Mouse (Mus musculus): Measurements from ENCODE around the gene Wdr64.

Gene Wdr64

DNA sequence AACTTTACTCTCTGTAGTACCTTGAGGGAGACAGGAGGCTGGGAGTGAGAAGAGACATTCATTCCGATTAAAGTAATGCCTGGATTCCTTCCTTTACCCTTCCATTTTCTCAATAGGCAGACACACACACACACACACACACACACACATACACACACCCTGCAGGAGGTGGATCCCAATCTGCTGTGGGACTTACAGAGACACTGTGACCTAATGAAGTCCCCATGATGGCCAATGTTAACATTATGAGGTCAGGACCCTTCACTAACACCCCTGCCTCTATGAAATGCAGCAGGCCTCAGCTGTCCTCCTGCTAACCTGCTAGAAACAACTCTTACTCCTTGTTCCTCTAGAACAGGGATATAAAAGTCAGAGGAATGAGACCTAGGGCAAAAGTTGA, at the start of gene Wdr64:
Wdr64 (plus strand) TSS at position 301 of the 400 bp plus-strand sequence.
- no peak for DNase-seq (ENCODE audit: low spot score in 2 of 2)

DNA sequence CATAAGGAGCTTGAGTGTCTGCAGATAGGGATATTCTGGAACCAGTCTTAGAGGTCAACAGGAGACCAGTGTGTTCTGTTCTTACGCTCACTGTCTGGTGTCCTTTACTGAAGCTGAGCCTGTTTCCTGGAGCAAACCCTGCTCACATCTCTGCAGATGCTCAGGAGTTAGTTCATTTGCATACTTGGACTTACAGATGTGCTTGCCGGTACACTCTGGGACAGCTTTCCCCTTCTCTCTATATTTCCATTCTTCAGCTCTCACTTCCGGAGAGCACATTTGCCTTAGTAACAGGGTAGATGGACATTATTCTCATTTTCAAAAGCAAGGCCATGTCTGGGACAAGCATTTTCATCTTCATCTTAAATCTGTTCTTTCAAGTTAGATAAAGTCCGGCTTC, 49.8 kb upstream of the Wdr64 start:
- DNase-seq (ENCODE audit: low spot score in 2 of 2), result no peak

DNA sequence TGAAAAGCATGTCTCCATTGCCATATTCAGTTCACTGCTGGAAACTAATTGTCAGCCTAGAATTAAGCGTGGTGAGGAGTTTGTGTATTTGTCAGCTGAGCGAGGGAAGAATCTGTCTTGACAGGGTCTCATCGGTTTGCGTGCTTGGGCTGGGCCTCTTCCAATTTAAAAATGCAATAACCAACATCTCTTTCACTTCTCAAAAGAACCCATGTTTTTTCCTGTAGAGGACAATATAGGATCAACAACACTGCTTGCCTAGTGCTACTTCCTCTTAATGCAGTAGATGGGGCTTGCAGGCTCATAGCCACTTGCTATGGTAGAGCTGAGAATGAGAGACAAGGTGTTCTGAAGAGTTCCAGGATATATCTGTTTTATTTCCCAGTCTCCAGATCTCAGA, 38.5 kb upstream of the Wdr64 start:
- no peak for DNase-seq (ENCODE audit: low spot score in 2 of 2)

DNA sequence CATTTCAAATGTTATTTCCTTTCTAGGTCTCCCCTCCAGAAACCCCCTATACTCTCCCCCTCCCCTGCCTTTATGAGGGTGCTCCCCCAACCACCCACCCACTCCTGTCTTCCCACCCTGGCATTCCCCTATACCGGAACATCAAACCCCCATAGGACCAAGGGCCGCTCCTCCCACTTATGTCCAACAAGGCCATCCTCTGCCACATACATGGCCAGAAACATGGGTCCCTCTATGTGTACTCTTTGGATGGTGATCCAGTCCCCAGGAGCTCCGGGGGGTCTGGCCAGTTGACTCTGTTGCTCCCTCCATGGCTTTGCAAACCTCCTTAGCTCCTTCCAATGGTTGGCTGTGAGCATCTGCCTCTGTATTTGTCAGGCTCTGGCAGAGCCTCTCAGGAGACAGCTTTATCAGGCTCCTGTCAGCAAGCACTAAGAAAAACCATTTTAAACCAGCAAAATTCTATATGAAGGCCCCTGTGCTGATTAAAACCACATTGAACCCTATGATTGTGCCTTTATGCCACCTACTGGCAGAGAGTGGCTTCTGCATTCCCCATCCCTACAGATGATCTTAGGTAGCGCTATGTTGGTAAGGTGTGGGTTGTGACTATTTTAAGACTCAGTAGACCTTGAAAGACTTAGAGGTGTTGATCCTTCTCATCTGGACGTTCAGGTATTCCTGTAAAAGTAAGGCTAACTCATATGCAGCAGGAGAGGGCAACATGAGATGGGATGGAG, 29.6 kb upstream of the Wdr64 start:
- peak in 1 of 2 experiments; percentile 49 for DNase-seq (ENCODE audit: low spot score in 2 of 2)

DNA sequence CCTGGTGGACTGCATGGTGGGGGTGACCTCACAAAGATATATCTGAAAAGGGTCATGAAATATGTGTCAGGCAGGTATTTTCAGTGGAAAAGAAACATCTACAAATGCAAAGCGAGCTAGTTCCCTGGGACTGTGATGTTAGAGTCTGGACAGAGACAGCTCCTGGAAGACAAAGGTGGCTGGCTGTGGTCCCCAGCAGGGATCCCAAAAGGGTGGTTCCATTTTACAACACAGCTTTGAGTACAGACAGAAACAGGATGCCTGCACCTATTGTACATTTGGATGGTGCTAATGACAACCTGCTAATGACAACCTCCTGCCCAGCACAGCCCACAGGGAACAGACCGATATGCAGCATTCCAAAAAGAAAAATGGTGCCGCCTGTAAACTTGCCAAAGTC, 28.9 kb upstream of the Wdr64 start:
- DNase-seq (ENCODE audit: low spot score in 2 of 2), result no peak

DNA sequence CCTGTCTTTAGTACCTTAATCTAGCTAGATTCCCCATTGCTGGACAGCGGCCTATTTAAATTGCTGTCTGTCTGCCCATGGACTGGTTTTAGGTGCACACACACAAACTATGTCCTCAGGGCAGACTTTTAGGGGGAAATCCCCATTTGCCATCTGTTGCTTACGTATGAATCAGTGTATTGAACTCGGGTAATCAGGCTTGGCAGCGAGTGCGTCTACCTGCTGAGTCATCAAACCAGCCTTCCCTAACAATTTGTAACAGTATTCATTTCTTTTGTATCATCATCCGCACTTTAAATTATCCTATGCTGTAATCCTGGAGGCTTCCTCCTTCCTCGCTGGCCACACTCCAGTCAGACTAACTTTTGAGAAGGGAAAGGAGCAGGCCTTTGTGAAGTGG, 28.4 kb upstream of the Wdr64 start:
- no peak for DNase-seq (ENCODE audit: low spot score in 2 of 2)

DNA sequence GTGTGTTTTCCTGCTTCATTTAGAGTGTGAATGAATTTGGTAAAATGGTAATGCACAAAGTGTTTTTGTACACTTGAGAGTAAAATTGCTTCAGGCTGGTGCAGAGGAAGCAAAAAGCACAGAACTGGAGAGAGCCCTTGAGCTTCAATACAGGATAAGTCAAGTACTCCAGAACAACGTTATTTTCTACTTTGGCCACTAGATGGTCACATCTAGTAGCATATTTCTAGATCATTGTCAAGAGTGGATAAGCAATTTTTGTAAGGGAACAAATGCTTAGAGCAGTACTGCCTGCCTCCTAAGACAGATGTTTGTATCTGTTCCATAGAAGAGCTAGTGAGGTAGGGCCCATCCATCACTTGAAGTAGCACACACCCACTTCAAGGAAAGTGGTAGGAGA, 26.8 kb upstream of the Wdr64 start:
- no peak for DNase-seq (ENCODE audit: low spot score in 2 of 2)

DNA sequence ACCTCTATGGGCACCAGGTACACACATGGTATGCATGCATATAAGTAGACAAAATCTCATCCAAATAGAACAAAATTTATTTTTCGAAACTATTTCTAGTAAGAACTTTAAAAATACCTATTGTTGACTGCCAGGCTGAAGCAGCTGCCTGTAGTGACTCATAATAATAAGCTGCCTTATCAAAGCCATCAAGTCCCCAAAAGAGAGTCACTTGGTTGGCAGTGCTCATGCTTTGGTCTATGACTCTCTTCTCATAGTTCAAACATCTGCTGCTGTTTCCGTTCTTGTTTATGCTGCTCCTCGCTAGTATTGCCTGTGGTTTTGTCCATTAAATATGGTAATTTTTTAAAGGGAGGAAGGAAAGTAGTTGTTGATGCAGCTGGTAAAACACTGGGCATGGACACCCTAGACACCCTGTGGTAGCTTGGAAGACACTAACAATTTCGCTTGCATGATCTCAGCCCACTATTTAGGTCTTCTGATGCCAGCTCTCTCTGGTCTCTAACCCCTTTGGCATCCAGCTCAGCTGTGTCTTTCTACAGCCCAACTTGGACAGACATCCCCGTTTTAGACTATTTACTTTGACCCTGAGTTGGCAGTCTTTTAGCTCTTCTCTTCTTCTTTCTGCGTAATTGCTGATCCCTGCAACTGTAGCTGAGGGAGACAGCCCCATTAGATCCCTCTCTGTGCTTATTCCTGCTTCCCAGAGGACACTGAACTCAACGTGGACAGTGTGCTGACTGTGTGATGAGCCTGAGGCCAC, 24.6 kb upstream of the Wdr64 start:
- no peak for DNase-seq (ENCODE audit: low spot score in 2 of 2)

DNA sequence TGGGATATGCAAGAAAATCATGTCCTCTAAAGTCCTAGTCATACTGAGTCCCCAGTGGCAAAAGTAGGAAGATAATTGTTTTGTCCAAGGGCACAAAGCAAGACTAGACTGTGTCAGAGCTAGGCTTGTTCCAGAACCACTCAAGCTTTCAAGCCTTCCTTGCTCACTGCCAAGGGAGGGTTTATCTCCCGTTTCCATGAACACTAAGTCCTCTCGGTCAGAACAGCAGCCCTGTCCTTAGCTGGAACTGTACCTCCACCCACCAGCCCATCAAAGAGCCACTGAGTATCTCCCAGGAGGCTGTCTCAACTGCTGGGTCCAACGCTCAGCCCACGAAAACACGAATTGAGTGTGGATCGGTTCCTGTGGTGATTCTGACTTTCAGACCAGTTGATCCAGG, 23.3 kb upstream of the Wdr64 start:
- no peak for DNase-seq (ENCODE audit: low spot score in 2 of 2)

DNA sequence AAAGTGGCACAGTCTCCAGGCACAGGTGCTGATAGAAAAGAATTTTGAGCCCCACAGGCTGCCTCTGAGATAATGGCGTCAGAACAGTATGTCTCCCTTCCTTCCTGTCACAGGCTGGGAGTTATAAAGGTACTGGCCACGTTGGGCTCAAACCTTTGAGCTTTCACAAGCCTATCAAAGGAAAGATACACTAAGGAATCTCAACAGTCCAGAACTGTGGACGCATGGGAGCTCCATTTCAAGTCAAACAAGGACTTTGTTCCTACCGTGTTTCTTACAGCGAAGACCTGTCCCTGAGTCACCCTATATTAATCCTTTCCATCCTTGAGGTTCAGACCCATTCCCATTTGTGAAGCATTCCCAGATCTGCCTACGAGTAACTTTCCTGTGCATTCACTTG, 20.9 kb upstream of the Wdr64 start:
- DNase-seq (ENCODE audit: low spot score in 2 of 2), result no peak

DNA sequence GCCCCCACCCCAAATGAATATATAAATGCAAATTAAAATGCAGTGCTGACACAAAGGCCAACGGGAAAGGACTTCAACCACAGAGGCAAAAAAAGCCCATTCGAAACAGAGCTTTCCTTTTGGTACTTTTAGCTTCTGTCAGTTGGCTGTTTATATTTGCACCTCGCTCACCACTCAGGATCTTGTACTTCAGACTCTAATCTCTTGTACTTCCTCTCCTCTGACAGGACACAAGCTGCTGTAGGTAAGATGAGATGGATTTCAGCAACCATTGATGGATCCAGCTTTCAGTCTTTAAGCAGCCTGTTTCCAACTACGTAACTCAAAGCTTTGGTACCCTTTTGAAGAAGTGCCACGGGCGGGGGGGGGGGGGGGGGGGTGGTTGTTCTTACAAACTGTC, 17.4 kb upstream of the Wdr64 start:
- DNase-seq (ENCODE audit: low spot score in 2 of 2), result no peak

DNA sequence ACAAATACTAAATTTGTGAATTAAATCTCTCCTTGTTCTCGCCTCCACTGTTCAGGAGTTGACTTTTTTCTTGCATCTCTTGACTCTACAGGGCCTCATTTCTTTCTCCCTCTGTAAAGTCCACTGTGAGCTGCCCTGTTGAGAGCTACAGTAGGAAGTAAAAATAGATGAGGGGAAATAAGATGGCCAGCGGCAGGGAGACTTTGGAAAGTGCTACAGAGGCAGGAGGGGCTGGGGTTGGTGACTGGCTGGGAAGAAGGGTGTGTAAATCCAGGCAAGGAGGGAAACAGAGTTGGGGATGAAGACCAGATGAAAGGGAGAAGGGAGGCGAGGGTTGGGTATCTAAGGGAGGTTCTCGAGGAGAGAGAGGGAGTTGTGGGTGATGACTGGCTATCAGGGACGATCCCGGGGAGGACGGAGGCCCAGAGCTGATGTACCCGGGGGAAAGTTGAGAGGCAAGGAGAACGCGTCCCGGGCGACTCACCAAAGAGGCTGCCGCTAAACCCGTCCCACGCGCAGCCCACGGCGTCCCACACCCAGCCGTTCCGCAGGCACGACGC, 6.6 kb upstream of the Wdr64 start:
- no peak for DNase-seq (ENCODE audit: low spot score in 2 of 2)

DNA sequence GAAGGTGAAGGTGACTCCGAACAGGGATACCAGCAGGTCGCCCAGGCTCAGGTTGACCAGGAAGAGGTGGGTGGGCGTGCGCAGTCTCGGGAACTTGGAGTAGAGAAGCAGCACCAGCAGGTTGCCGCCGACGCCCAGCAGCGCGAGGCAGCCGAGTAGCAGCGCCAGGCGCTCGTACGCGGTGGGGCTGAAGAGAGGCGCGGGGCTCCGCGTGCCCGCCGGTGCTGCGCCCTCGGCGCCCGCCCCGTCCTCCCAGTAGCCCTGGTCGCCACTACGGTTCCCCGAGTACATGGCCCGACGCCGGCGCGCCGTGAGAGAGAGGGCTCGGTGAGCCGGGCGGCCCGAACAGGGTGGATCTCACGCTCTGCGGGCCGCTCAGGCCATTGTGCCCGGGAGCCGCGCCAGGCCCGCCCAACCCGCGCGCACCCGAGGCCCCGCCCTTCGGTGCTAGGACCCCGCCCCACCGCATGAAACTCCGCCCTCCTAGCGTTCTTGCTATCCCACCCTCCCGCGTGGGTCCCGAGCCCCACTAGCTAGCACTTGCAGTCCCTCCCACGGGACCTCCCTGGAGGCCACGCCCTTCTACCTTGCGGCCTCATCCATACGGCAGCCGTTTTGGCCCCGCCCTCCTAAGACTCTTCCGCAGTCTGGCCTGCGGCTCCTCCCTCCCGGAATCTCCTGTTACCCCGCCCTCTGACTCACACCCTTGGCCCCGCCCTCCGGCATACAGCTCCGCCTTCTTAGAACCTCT, 6.0 kb upstream of the Wdr64 start, which contains the start of the genes Opn3 and Chml:
Opn3 (minus strand) TSS at position 531 of the 751 bp plus-strand sequence.
Chml (minus strand) TSS at position 656 of the 751 bp plus-strand sequence.
- peak; percentile 95 to 96 for DNase-seq (ENCODE audit: low spot score in 2 of 2)

DNA sequence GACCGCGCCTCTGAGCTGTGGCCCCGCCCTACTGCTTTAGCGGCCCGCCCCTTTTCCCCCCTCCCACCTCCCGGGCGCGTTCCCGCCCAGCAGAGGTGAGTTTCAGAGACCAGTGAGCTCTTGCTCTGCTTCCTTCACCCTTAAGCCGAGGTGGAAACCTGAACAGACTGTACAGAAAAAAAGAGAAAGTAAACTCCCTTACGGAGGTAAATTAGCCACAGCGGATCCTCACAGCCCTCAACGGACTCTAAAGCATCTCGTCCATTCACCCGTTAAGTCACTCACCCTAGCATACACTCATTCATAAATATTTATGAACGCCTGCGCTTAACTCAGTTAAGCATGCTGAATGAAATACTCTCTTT, 5.4 kb upstream of the Wdr64 start:
- no peak for DNase-seq (ENCODE audit: low spot score in 2 of 2)

DNA sequence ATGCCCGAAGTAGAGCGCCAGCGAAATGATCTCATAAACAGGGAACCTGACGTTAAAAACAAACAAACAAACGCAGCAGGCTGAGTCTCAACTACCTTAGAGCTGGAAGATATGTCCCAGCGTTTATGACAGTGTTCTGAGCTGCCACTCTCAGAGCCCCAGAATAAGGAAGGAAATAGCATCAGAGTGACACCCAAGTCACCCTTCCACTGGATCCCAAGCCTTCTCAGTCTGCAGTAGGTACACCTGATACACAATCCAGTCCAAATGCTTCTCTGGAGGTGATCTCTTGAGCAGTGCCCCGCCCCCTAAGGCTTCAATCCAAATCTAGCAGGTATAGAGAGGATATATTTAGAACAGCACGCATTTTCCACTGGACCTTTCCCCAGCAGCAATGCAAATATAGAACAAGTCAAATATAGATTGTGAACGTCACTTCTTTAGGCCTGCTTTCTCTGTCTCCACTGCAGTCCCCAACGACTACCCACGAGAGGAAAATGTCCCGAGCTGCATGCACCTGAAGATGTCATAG, 4.9 kb upstream of the Wdr64 start:
- DNase-seq (ENCODE audit: low spot score in 2 of 2), result no peak

DNA sequence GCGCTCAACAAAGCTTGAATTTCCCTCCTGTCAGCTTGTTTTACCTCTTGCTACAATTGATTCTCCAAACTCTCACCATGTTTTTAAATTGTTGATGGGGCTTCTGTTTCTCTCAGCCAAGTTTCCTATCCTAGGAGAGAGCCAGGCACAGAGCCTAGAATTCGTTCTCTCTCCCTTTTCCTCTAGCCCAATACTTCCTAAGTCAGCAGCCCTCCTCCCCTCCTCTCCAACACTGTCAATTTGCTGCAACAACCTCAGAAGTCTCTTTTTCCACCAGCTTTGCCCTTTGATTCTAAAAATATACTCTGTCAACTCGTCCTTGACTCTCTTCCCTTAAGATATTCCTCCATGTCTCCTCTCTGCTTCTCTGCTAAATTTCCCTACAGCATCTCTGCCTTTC, 982 bp downstream of the Wdr64 start:
- DNase-seq (ENCODE audit: low spot score in 2 of 2), result no peak

DNA sequence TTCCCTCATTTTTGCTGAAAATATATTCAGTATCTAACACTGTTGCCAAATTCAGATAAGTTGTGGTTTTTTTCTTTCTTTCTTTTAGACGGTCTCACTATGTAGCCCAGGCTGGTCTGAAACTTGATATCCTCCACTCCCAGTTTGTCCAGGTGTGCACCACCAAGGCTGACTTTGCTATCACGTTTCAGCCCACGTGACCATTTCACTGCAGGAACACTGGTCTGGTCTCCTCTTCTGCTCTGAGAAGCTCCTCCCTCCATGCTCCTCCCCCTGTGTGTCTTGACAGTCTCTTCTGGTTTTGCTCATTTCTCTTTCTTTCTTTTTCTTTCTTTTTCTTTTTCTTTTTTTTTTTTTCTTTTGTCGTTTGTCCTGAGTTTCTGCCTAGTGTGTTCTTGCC, 1.4 kb downstream of the Wdr64 start:
- no peak for DNase-seq (ENCODE audit: low spot score in 2 of 2)

DNA sequence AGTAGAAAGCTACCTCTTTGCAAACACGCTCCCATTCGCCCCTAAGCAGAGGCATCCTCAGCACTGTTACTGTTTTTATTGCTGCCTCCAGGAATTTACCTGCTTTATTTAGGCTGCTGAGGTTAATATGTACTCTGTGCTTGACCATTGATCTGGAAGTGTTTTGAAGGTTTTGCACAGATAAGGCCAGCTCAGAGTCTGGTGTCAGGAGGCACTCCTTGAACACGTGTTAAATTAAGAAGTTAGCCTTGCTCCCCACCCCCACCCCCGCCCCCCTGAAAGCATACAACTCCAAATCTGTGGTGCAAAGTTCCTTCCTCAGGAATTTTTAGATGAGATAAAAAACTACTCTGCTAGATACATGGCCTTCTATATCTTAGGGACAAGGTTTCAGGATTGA, 2.8 kb downstream of the Wdr64 start:
- no peak for DNase-seq (ENCODE audit: low spot score in 2 of 2)

DNA sequence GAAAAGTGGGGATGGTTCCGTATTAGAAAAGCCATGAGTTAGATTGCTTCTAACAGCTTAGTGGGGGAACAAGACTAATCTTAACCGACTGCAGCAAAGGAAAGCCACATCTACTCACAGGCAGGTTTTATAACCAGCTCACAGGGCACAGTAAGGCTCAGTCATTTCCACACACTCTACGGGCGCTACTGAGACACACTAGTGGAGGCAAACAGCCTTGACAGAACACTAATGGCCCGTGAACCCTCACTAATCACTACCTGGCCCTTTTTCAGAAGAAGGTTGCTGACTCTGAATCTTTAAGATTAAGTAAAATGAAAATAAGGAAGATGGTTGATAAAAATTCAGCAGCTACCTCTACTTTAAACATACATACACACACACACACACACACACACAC, 9.2 kb downstream of the Wdr64 start:
- no peak for DNase-seq (ENCODE audit: low spot score in 2 of 2)

DNA sequence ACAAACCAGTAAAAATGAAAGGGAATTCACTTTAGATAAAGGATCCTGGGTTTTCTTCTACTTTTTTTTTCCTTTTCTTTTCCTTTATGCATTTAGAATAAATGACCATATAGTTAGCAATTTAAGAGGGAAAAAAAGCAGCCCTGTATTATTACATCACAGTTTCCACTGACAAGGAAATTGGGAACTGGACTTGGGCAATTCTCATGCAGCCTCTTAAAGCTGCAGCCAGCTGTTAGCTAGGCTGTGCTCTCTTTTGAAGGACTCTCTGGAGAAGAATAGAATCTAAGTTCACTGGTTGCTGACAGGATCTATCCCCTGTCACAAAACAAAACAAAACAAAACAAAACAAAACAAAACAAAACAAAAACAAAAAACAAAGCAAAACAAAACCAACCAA, 9.6 kb downstream of the Wdr64 start:
- no peak for DNase-seq (ENCODE audit: low spot score in 2 of 2)

DNA sequence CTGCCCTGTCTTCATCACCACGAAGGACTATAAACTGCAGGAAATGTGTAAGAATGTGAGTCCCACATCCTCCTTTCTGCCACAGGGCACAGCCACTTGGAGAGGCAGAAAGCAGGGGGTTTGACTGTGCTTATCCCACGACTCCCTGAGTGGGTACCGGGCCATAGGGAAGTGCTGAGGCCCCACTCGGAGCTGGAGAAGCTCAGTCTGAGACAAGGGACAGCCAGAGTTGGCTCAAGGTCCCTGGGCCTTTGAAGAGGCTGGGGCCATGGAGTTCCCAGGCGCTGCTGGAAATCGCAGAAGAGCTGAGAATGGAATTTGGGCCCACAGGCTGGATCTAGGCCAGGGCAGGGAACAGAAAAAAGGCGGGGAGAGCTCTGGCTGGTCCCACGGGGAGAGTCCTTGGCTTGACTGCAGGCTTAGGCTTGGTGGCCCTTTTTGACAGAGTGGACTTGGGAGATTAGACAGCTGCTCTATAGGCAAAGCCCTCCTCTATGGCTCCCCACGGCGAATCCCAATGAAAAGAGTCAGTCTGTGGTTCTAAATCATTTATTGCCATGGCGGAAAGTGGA, 14.0 kb downstream of the Wdr64 start:
- no peak for DNase-seq (ENCODE audit: low spot score in 2 of 2)

DNA sequence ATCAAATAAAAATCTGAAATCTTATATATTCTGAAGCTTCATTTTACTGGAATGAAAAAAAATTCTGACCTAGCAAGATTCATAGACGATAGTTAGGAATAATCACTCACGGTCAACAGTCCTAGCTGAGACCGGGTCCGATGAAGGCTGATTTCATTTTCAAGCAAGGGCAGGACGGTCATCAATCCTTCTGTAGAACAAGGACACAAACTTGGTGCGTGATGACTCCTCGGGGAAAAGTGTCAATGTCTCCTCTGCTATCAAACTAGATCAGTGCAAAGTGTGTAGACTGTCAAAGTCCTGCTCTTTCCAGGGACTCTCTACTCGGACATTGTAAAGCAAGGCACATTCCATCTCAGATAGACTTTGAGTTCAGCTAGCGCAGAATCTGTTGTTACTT, 18.4 kb downstream of the Wdr64 start:
- DNase-seq (ENCODE audit: low spot score in 2 of 2), result no peak
